Mouse (Mus musculus) cortical plate, adult 2 months (tissue): ENCODE data around the gene Lcp2. TPM values are rescaled to one million over a fixed set of nuclear protein-coding genes. Genes with fewer than 3 reads are reported as not detected.

ENCODE experiments used
- H3K27ac ChIP-seq: fragments of 200-500 bp; 2 replicates; pipeline ENCODE4 v1.5.1; 2012; ENCODE audit warnings: low read length, control low read depth, inconsistent platforms; ENCODE audit not compliant: insufficient read depth
- H3K4me1 ChIP-seq: fragments of 200-500 bp; 2 replicates; pipeline ENCODE4 v1.6.1; 2011; ENCODE audit warnings: low read length; ENCODE audit not compliant: control insufficient read depth, insufficient read depth
- H3K4me3 ChIP-seq: fragments of 200-500 bp; 2 replicates; pipeline ENCODE4 v1.5.1; 2011; ENCODE audit warnings: mild to moderate bottlenecking, low read length, control low read depth; ENCODE audit not compliant: insufficient read depth
- CTCF ChIP-seq: fragments of 200-500 bp; IDR thresholded peaks from 2 replicates; pipeline ENCODE4 v1.5.1; 2011; ENCODE audit warnings: mild to moderate bottlenecking, control low read depth, low read length; ENCODE audit not compliant: insufficient read depth; ENCODE audit errors: extremely low read depth
- POLR2A ChIP-seq: fragments of 200-500 bp; IDR thresholded peaks from 2 replicates; pipeline ENCODE4 v1.6.1; 2011; ENCODE audit warnings: mild to moderate bottlenecking, low read length, control low read depth; ENCODE audit not compliant: insufficient read depth; ENCODE audit errors: extremely low read depth
- polyA plus RNA-seq: library from polyadenylated mRNA; depleted of rRNA; stranded (reverse); fragments of >200 nt; gene quantifications from 2 replicates; pipeline ENCODE4 v1.2.3, GENCODE M21; 2012

Lcp2 gene
- polyA plus RNA-seq, 1 experiment = 3.1 TPM

DNA sequence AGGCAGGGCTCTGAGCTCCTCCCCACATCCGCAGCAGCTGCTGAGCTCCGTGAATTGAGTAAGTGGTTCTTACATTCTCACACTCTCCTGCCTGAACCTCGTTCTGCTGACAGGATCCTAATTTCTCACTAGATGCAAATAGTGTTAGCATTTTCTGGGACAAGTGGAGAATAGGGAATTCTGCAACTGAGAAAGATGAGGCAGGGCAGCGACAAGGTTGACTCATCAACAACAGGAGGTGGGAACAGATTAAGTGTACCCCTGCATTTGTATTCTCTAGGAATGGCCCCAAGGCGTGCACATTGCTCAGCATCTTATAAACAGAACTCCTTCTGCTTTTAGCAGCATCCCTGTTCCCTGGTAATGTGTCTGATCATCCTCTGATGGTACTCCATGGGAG, 6.7 kb upstream of the Lcp2 start:
- Histone ChIP-seq H3K4me3 (no peak overlapping the region), H3K27ac (no peak overlapping the region), H3K4me1 (no peaks in the 10 kb centered on the region)
- TF ChIP-seq POLR2A (no peak), CTCF (no peak)

DNA sequence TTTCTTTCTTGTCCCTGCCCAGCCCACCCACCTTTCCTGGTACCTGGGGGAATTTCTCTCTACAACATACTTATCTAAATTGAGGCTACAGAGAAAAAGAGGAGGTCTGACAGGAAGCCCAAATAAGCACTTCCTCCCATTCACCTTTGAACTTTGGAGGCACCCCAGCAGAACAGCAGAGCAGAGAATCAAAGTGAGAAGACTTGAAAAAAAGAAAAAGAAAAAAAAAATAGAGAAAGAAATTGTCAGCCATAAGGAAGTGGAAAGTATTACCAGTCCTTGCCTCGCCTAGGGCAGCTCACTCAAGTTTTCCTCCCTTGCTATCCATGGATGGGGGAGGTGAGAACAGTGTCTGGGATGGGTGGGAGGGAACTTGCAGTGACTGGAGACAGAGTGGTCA, 3.9 kb upstream of the Lcp2 start:
- TF ChIP-seq POLR2A (no peak), CTCF (no peak)
- H3K4me3 ChIP-seq = no peak overlapping the region
- H3K4me1 ChIP-seq = no peaks in the 10 kb centered on the region
- H3K27ac ChIP-seq = no peak overlapping the region

DNA sequence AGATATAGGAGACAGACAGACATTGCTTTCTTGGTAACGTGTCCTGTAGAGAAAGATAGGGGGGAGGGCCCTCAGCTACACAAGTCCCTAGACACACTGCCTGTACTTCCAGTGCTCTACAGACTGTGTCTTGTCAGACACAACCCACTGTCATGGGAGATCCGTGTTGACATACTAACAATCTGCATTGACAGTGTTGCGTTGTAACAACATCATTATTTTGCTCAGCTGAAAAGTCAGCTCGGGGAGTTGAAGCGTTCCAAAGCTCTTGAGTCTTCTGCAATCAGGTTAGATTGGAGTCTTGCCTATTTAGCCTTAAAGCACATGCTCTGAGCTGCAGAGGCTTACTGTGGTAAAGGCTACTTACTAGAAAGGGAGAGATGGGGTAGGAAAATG, 820 bp downstream of the Lcp2 start:
- Histone ChIP-seq H3K4me3 (peak overlapping the region; percentile 7; the same call in 1 of the 2 replicates), H3K27ac (0 out of 2 replicates have a peak overlapping the region, but pooled peaks have one; percentile 30), H3K4me1 (no peaks in the 10 kb centered on the region)
- no peak for TF ChIP-seq CTCF
- no peak for TF ChIP-seq POLR2A

DNA sequence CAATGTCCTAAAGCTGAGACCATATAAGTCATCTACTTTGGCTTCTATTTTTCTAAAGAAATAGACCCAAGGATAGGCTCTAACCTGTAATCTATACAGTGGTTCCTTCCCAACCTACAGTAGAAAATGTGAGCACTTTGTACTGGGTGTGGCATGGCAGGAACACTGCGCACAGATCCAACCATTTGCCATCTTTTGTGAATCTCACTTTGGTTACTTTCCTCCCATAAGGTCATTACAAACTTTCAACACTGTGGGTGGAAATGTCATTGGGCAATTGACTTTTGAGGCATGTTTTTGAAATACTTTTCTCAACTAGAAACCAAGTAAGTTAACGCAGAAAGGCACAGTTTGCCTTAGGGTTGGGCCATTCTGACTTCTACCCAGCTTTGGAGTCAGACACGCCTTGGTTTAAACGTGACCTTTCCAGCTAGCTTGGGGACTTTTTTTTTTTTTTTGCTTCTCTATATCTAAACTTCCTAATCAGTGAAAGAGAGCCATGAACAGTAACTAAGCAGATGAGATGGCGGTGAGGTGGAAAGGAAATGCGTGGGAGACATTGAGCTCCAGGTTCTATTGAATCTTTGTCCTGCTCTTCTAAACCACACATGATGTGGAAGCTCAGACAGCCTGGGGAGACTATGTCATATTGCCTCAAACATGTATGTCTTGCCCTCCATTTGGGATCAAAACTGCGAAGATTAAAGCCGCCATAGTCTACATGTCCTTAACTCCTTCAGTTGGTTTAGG, 1.8 kb downstream of the Lcp2 start:
- no peaks in the 10 kb centered on the region for H3K4me1 ChIP-seq
- no peak overlapping the region for H3K4me3 ChIP-seq
- TF ChIP-seq POLR2A (no peak), CTCF (no peak)
- H3K27ac ChIP-seq = no peak overlapping the region

DNA sequence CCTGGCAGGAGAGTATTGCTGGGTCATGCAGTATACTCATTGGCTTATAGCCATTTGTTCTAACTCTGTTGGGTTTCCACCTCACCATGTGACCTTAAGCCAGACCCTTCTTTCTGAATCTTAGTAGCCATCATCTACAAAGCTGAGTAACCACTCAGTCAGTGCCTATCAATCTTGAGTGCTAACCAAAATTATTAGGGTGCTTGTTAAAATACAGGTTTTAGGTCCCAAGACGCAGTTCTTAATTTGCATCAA, 2.3 kb downstream of the Lcp2 start:
- Histone ChIP-seq H3K4me1 (no peaks in the 10 kb centered on the region), H3K27ac (no peak overlapping the region), H3K4me3 (no peak overlapping the region)
- TF ChIP-seq POLR2A (no peak), CTCF (no peak)

DNA sequence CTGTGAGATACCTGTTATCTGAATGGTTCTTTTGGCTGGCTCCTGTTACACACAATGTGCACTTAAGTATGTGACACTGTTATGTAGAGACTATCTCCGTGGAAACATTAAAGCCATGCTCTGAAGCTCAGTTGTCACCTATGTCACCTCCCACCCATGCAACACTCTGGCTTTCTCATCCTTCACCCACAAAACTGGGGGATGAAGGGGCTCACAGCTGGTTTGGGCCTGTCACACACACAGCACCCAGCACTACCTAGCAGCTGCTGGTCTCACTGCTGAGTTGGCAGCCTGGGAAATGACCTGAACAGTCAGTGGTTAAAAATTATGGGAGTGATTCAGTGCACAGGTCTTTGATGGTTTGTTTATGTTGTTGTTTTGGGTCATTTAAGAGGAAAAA, 3.3 kb downstream of the Lcp2 start:
- H3K4me3 ChIP-seq = no peak overlapping the region
- H3K4me1 ChIP-seq = no peaks in the 10 kb centered on the region
- TF ChIP-seq POLR2A (no peak), CTCF (no peak)
- no peak overlapping the region for H3K27ac ChIP-seq

DNA sequence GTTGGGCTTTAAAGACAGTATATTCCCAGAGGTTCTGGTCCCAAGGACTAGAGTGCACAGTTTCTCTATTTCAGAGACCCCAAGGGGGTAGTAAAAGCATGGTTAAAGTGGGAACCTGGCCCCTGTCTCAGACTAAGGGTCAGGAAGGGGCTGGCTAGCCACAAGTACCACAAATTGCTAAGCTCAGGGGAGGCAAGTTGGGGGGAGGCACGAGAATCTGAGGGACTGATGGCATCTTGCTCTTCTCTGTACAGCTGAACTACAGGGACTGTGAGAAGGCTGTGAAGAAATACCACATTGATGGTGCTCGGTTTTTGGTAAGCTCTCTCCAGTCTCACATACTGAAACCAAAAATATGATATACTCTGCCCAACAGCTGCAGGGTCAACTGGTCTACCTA, 3.9 kb downstream of the Lcp2 start:
- H3K4me1 ChIP-seq = no peaks in the 10 kb centered on the region
- TF ChIP-seq CTCF (no peak), POLR2A (no peak)
- H3K4me3 ChIP-seq = no peak overlapping the region
- H3K27ac ChIP-seq = no peak overlapping the region

DNA sequence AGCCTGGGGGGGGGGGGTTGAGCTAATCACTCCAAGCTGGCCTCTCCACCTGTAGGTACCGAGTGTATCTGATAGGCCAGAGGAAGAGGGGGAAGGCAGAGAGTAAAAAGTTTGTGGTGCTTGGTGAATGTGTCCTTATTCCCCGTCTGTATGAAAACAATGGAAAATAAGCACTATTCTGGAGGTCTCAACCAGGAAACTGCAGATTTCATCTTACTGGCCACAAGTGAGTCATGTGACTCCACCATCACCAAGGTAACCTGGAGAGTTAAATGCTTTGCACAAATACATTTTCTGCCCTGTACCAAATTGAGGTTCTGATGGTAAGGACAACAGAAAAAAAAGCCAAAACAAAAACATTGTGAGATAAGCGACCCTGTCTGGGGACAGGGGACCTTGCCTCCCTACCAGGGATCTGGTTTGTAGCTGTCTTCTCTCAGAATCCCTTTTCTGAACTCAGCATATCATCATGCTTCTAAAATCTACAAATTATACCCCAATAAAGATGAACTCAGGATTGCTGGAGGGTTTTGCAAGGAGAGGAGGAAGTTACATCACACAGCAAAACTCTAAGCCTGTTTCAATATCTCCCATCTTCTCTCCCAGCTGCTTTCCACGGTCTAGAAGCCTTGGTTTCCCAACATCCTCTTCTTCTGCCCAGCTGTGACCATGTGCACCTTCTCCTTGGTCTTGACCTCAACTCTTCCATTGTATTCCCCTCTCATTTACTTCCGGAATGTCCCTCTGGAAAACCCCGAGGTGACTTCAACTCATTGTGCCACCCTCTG, 6.5 kb downstream of the Lcp2 start:
- H3K4me1 ChIP-seq = no peaks in the 10 kb centered on the region
- H3K27ac ChIP-seq = no peak overlapping the region
- no peak for TF ChIP-seq CTCF
- no peak for TF ChIP-seq POLR2A
- H3K4me3 ChIP-seq = no peak overlapping the region

DNA sequence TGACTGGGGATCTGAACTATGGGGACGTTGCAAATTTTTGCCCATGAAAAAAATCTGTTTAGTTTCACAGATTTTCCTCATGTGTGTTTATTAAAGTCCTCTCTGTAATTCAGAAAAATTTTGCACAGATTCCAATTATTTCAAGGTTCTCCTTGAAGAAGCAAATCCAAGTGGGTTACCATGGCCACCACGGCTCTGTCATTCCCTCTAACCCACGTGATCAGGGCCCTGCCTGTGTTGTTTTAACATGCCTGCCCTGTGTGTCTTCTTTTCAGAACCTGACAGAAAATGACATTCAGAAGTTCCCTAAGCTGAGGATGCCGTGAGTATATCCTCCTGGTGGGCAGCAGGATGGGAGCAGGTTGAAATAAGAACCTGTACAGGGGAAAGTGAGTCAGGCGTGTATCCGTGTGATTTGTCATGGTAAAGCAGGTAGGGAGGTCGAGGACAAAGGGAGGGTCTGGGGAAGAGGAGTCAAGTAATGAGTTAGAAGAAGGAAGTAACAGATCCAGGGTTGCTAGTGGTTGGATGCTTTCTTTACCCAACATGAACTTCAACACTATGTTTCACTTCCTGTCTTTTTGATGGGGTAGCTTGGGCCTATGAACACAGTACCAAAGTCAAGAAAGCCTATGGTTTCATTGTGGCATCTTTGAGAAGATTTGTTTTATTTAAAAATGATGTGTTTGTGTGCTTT, 7.5 kb downstream of the Lcp2 start:
- H3K27ac ChIP-seq = no peak overlapping the region
- no peak overlapping the region for H3K4me3 ChIP-seq
- TF ChIP-seq CTCF (no peak), POLR2A (no peak)
- H3K4me1 ChIP-seq = no peaks in the 10 kb centered on the region

DNA sequence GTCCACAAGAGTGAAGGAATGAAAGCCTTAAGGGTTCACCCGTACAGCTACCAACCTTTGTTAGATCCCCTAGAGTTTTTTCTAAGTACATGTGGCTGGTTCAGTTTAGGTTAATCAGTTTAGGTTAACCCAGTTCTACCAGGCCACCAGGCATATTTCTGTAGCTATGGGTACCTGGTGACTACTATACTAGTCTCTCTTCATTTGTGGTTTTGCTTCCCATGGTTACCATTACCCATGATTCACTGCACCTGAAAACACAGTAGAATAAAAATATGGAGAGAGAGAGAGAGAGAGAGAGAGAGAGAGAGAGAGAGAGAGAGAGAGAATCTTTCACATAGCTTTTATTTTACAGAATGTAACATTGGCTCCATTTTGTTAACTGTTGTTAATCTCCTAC, 10.0 kb downstream of the Lcp2 start:
- Histone ChIP-seq H3K4me1 (no peaks in the 10 kb centered on the region), H3K4me3 (no peak overlapping the region), H3K27ac (no peak overlapping the region)
- no peak for TF ChIP-seq CTCF
- TF ChIP-seq POLR2A = no peak
